Mouse (Mus musculus): ENCODE data around the gene Atp8b5. TPM values are rescaled to one million over a fixed set of nuclear protein-coding genes. Genes with fewer than 3 reads are reported as not detected.

Atp8b5 gene
- polyA plus RNA-seq, 1 experiment = 1.4 TPM

DNA sequence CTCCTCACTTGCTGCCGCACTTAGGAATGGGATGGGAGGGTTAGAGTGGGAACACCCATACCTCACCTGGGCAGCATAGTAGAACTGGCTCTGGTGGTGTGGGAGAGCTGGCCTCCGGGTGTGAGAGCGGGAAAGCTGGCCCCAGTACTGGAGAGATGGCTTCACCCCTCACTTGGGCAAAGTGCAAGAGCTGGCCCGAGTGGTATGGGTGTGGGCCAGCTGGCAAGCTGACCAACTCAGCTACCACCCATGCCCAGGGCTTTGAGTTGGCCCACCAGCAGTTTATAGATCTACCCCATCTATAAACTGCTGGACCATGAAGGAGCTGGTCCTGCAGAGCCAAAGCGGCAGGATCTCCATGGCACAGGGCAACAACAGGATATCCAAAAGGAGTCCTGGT lies 82.2 kb downstream of the Atp8b5 start:
- TF ChIP-seq CTCF (IDR thresholded peaks at IDR 0.05; ENCODE audit: borderline replicate concordance, insufficient read depth, low read depth, low read length) (no peak), POLR2A (IDR thresholded peaks at IDR 0.05; ENCODE audit: borderline replicate concordance, insufficient read depth, low read length) (no peak)
- Histone ChIP-seq H3K27ac (ENCODE audit: insufficient read depth, low read length) (no peak overlapping the region), H3K4me3 (replicated peaks; ENCODE audit: insufficient read depth, low read depth, low read length) (no peak overlapping the region), H3K27me3 (ENCODE audit: control insufficient read depth, insufficient read depth, low read length) (no peaks in the 10 kb centered on the region), H3K4me1 (ENCODE audit: control insufficient read depth, insufficient read depth, low read length) (no peaks in the 10 kb centered on the region)
- WGBS = 22% methylated on average over 5 of the region's 5 CpGs
- no peak for DNase-seq

DNA sequence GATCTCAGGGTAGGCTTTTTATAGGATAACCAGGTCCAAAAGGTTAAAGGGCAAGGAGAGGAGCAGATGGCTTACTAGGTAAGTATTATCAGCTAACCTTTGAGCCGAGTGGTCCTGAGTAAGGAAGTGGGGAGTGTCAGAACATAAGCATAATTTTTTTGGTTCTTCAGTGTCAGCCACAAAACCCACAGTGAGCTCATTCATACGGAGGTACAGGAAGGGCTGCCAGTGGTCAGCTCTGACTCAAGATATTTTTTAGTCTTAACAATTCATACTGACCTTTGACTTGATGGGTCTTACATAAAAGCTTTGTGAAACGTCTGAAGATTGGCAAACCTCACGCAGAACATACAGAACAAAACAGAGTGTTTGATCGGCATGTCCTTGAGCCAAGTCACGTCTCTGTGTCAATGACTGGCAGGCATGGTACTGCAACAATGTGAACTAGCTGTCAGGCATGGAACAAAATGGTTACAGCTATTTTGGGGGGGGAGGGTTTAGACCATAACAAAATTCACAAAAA lies 83.1 kb downstream of the Atp8b5 start:
- H3K4me3 ChIP-seq (replicated peaks; ENCODE audit: insufficient read depth, low read depth, low read length) = no peak overlapping the region
- no peaks in the 10 kb centered on the region for H3K4me1 ChIP-seq (ENCODE audit: control insufficient read depth, insufficient read depth, low read length)
- DNase-seq = no peak
- TF ChIP-seq POLR2A (IDR thresholded peaks at IDR 0.05; ENCODE audit: borderline replicate concordance, insufficient read depth, low read length) = no peak
- no peak for TF ChIP-seq CTCF (IDR thresholded peaks at IDR 0.05; ENCODE audit: borderline replicate concordance, insufficient read depth, low read depth, low read length)
- 63% methylated on average over 6 of the region's 6 CpGs for WGBS
- no peak overlapping the region for H3K27ac ChIP-seq (ENCODE audit: insufficient read depth, low read length)
- no peaks in the 10 kb centered on the region for H3K27me3 ChIP-seq (ENCODE audit: control insufficient read depth, insufficient read depth, low read length)

DNA sequence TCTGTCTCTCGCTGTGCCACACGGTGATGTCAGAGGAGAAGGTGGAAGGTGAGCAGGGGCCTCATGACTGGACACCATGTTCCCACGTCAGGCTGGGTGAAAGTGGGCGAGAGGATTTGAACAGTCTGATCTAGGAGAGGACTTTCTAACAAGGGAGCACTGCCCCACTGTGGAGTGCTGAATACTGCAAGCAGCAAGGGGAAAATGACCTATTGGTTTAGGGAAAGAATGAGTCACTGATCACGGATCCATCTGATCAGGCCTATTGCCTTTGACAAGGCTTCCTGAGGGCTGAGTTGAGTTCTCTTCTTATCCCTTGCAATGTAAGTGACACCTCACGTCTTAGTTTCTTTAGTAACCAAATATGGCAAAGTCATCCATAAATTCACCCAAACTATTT lies 86.7 kb downstream of the Atp8b5 start:
- H3K4me1 ChIP-seq (ENCODE audit: control insufficient read depth, insufficient read depth, low read length) = no peaks in the 10 kb centered on the region
- H3K27me3 ChIP-seq (ENCODE audit: control insufficient read depth, insufficient read depth, low read length) = no peaks in the 10 kb centered on the region
- WGBS = 86% methylated on average over 6 of the region's 6 CpGs
- no peak overlapping the region for H3K27ac ChIP-seq (ENCODE audit: insufficient read depth, low read length)
- TF ChIP-seq POLR2A (IDR thresholded peaks at IDR 0.05; ENCODE audit: borderline replicate concordance, insufficient read depth, low read length) = no peak
- TF ChIP-seq CTCF (IDR thresholded peaks at IDR 0.05; ENCODE audit: borderline replicate concordance, insufficient read depth, low read depth, low read length) = no peak
- no peak for DNase-seq
- H3K4me3 ChIP-seq (replicated peaks; ENCODE audit: insufficient read depth, low read depth, low read length) = no peak overlapping the region

DNA sequence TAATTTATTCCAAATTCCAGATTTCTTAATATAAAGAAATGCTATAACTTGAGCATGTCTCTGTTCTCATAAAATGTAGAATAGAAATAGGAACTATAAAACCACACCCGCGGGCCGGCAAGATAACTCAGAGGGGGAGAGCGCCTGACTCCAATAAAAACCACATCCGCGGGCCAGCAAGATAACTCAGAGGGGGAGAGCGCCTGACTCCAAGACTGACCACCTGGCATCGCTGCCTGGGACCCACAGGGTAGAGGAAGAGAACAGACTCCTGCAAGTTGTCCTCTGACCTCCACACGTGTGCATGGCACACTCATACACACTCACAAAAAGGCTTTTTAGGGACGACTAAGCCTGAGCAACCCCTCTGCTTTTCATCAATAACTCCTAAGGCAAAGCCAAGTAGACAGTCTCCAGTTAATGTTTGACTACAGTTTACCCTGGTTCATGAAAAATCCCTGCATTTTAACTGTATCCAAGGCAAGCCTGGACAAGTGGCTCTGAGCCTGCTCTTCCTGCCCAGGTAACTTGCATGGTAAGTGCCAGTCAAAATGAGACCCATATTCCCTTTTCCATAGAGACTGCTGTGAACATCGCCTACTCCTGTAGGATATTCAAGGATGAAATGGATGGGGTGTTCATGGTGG lies 98.1 kb downstream of the Atp8b5 start:
- Histone ChIP-seq H3K27ac (ENCODE audit: insufficient read depth, low read length) (no peak overlapping the region), H3K27me3 (ENCODE audit: control insufficient read depth, insufficient read depth, low read length) (no peaks in the 10 kb centered on the region), H3K4me3 (replicated peaks; ENCODE audit: insufficient read depth, low read depth, low read length) (no peak overlapping the region), H3K4me1 (ENCODE audit: control insufficient read depth, insufficient read depth, low read length) (no peaks in the 10 kb centered on the region)
- WGBS = 88% methylated on average over 11 of the region's 11 CpGs
- TF ChIP-seq POLR2A (IDR thresholded peaks at IDR 0.05; ENCODE audit: borderline replicate concordance, insufficient read depth, low read length) (no peak), CTCF (IDR thresholded peaks at IDR 0.05; ENCODE audit: borderline replicate concordance, insufficient read depth, low read depth, low read length) (no peak)
- DNase-seq = no peak

DNA sequence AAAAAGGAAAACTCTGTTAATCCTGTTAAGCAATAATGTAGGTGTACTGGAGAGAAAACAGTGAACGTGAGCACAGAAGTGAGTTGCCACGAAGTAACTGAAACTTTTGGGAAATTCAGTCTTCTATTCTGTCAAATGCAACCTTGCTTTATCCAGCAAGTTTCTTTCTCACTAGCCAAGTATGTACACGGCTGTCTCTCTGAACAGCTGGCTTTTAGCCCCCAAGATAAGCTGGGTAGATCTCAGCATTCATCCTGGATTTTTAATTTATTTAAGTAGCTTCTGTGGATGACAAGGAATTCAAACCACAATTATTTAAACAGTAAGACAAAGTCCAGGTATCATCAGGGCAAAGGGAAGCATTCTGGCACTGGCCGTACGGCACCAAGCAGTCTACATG lies 100.3 kb downstream of the Atp8b5 start:
- DNase-seq = no peak
- H3K4me3 ChIP-seq (replicated peaks; ENCODE audit: insufficient read depth, low read depth, low read length) = no peak overlapping the region
- no peak overlapping the region for H3K27ac ChIP-seq (ENCODE audit: insufficient read depth, low read length)
- TF ChIP-seq POLR2A (IDR thresholded peaks at IDR 0.05; ENCODE audit: borderline replicate concordance, insufficient read depth, low read length) (no peak), CTCF (IDR thresholded peaks at IDR 0.05; ENCODE audit: borderline replicate concordance, insufficient read depth, low read depth, low read length) (no peak)
- 85% methylated on average over 5 of the region's 5 CpGs for WGBS
- H3K4me1 ChIP-seq (ENCODE audit: control insufficient read depth, insufficient read depth, low read length) = no peaks in the 10 kb centered on the region
- no peaks in the 10 kb centered on the region for H3K27me3 ChIP-seq (ENCODE audit: control insufficient read depth, insufficient read depth, low read length)

DNA sequence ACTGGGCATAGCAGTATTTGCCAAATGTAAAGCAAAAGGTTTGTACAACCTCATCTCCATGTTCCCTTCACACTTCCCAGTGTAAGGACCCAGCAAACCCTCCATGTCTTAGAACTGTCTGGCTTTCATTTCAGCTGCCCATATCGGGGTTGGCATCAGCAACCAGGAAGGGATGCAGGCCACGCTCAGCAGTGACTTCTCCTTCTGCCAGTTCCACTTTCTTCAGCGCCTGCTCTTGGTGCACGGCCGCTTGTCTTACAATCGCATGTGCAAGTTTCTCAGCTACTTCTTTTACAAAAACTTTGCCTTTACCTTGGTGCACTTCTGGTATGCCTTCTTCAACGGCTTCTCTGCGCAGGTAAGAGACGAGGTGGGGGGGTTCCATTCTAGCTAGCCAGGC lies 100.8 kb downstream of the Atp8b5 start:
- H3K27ac ChIP-seq (ENCODE audit: insufficient read depth, low read length) = no peak overlapping the region
- DNase-seq = no peak
- no peaks in the 10 kb centered on the region for H3K27me3 ChIP-seq (ENCODE audit: control insufficient read depth, insufficient read depth, low read length)
- no peaks in the 10 kb centered on the region for H3K4me1 ChIP-seq (ENCODE audit: control insufficient read depth, insufficient read depth, low read length)
- 73% methylated on average over 9 of the region's 9 CpGs for WGBS
- H3K4me3 ChIP-seq (replicated peaks; ENCODE audit: insufficient read depth, low read depth, low read length) = no peak overlapping the region
- TF ChIP-seq POLR2A (IDR thresholded peaks at IDR 0.05; ENCODE audit: borderline replicate concordance, insufficient read depth, low read length) (no peak), CTCF (IDR thresholded peaks at IDR 0.05; ENCODE audit: borderline replicate concordance, insufficient read depth, low read depth, low read length) (no peak)

DNA sequence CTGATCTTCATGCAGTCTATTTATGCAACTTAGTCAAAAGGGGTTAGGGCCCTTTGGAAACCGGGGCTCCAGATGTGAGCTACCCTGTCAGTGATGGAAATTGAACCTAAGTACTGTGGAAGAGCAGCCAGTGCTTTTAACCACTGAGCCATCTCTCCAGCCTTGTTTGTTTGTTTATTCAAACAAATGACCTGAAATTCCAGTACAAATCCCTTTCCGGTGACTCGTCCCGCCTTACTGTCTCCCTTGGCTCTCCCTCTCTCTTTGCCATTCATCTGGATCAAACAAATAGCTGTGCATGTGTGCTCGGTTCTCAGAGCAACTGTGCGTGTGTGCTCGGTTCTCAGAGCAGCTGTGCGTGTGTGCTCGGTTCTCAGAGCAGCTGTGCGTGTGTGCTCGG lies 104.4 kb downstream of the Atp8b5 start:
- Histone ChIP-seq H3K27ac (ENCODE audit: insufficient read depth, low read length) (no peak overlapping the region), H3K27me3 (ENCODE audit: control insufficient read depth, insufficient read depth, low read length) (no peaks in the 10 kb centered on the region), H3K4me1 (ENCODE audit: control insufficient read depth, insufficient read depth, low read length) (no peaks in the 10 kb centered on the region), H3K4me3 (replicated peaks; ENCODE audit: insufficient read depth, low read depth, low read length) (no peak overlapping the region)
- no peak for DNase-seq
- 75% methylated on average over 11 of the region's 11 CpGs for WGBS
- TF ChIP-seq POLR2A (IDR thresholded peaks at IDR 0.05; ENCODE audit: borderline replicate concordance, insufficient read depth, low read length) (no peak), CTCF (IDR thresholded peaks at IDR 0.05; ENCODE audit: borderline replicate concordance, insufficient read depth, low read depth, low read length) (no peak)

DNA sequence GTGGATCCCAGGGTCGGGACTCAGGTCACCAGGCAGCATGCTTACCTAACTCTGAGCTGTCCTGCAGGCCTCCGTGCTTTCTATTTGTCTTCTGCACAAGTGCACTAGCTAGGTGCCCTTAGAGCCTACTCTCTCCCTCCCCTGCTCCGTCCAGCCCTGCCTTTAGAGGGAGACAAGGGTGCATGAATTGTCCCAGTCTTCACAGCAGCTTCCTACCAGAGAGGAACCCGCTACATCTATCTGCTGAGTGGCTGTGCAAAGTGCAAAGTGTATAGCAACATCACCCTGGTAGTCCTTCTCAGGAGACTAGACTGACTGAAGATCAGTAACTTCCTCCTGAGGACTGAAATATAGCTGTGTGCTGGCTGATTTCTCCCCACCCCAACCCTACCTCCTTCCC lies 105.2 kb downstream of the Atp8b5 start:
- no peaks in the 10 kb centered on the region for H3K27me3 ChIP-seq (ENCODE audit: control insufficient read depth, insufficient read depth, low read length)
- no peak for TF ChIP-seq CTCF (IDR thresholded peaks at IDR 0.05; ENCODE audit: borderline replicate concordance, insufficient read depth, low read depth, low read length)
- no peak for TF ChIP-seq POLR2A (IDR thresholded peaks at IDR 0.05; ENCODE audit: borderline replicate concordance, insufficient read depth, low read length)
- H3K4me3 ChIP-seq (replicated peaks; ENCODE audit: insufficient read depth, low read depth, low read length) = no peak overlapping the region
- 72% methylated on average over 4 of the region's 4 CpGs for WGBS
- no peaks in the 10 kb centered on the region for H3K4me1 ChIP-seq (ENCODE audit: control insufficient read depth, insufficient read depth, low read length)
- no peak overlapping the region for H3K27ac ChIP-seq (ENCODE audit: insufficient read depth, low read length)
- DNase-seq = no peak

All from cerebellum, adult 2 months (tissue).